Mouse (Mus musculus) ovary, adult 18-20 months (tissue): ENCODE measurements at regions not wholly inside any gene's neighbourhood (a gene's known extent, or its start where the extent isn't known, plus 50 kb on each side); places are given as distances from the start of the nearest gene placed in this dataset.
A peak's percentile ranks its signal among the peaks of the same experiment; 100 is the strongest.

ENCODE experiments used
- DNase-seq: peaks from one replicate; pipeline ENCODE4 v3.0.0; 2022; ENCODE audit warnings: low spot score, mixed read lengths

DNA sequence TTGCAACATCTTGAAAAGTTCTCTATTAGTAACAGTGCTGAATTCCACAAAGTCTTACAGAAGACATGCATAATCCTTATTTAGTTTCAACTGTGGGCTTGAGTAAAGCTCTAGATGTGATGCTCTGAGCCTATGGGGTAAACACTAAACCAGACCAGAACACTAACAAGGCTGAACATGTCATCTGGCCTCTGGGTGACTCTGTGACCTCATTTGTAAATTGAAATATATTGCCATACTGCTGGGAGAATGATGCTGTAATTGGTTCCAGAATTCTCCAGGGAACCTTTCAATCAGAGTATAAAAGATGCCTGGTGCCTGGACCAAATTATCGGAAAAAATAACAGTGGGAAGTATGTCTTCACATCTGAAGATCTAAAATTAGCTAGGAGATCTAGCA is 309.9 kb upstream of the Megf9 start:
- no peak for DNase-seq

DNA sequence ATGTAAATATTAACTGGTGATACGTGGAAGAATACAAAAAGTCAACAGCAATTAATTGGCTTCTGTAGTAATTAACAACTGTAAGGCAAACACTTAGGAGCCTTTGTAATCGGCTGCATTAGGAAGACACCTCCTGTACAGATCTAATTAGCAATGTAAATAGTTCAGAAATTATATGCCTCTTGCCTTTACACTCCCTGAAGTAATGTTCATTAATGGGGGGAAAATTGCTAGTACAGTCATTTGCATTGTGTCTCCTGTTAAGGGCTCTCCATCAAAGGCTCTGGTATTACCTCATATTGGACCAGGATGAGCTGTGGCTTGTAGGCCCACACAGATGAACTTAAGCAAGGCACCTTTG is 276.1 kb upstream of the Megf9 start:
- no peak for DNase-seq

DNA sequence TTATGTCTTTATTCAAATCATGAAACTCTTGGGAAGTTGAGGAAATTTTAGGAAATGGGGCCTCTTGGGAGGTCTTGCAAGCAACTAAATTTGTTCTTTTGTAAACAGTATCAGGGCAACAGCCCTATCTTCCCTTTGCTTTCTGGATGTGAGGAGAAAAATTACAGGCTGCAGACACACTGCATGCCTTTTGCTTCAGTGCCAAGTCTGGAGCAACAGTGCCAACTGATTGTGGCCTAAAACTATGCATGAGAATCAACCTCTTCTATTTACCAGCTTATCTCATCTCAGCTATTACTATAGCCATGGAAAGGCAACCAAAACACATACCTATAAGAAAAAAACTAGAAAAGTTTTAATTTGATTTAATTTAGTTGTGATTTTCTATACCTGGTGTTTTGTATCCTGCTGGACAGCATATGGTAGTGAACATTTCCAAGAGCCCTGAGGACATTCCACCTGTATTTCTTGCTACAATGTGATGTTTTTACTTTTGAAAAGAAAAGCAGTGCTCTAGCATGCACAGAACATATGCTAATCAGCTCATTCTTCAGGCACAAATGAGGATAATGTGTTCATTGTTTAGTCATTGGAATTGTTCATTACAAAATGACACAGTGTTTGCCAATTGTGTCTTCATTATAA is 275.6 kb upstream of the Megf9 start:
- no peak for DNase-seq

DNA sequence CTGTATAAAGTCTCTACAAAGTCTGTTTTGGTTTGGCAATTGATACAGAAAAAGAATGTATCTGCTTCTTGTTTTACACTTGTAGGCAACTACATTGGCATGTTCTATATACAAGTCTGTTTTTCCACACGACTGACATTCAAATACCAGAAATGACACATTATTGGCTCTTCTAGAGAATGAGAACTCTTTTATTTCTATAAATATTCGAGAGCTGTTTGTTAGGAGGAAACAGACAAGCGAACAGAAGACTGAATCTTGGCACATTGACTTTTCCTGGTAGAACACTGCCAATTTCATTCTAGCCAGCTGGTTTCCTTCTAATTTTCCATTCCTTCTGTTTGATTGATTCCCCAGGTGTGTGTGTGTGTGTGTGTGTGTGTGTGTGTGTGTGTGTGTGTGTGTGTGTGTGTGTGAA is 270.1 kb upstream of the Megf9 start:
- DNase-seq = no peak

DNA sequence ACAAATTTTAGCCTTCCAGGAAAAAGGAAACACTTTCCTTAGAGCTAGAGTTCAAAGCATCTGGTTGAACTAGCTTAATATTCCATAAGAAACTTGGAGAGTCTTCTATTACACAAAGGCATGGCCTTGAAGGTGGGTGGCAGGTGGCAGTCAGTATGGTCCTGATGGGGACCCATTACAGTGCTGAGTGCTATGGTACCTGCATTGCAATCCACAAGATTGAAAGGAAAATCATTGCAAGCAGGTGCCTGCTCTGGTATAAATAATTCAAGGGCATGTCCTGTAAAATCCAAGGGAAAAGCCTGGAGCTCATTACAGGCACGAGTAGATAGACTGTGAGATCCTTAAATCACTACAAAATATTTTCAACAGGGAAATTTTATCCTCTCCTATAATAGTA is 263.7 kb upstream of the Megf9 start:
- no peak for DNase-seq

DNA sequence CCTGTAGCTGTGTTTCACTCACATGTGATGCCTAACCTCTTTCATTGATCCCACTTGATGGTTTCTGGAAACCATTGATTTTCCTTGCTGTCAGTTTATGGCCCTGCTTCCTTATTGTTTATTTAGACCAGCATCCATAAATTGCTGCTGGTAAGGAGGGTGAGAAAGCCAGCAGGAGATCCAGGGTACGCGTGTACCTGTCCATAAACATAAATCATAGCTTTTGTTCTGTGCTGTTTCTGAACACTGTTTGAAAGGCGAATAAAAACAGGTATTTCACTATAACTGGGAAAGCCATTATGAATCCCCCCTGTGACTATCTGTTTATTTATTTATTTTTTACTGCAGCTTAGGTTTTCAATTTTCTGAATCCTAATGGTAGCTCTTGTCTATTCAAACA is 263.1 kb upstream of the Megf9 start:
- DNase-seq = no peak

DNA sequence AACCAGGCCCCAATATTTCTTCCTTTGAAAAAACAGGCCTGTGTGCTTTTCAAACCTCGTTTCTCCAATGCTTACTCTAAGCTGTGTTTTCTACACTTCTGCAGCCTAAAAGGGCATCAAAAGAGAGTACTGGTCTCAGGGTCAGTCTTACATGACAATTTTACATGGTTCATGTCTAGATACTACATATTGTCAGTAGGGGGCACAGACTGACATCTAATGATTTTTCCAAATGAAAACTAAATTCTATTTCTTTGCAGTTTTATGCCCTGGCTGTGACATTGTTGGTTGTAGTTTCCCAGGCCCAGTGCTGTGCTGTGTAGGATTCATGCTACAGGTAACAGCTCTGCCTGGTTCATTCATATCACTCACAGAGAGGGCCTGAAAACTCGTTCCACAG is 248.7 kb upstream of the Megf9 start:
- DNase-seq = no peak

DNA sequence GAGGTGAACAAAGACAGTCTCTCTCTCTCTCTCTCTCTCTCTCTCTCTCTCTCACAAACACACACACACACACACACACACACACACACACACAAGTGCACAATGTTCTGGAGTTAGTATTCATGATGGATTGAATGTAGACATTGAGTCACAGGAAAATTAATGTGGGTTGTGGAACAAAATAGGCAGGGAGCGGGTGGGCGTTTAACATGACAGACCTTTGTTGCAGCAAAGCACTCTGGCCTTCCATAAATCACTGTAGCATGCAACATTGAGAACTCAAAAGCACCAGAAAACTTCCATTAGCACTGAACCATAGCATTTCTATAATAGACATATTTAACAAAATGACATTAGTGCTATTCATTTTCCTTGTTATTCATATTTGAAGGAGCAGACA is 246.8 kb upstream of the Megf9 start:
- DNase-seq = no peak

DNA sequence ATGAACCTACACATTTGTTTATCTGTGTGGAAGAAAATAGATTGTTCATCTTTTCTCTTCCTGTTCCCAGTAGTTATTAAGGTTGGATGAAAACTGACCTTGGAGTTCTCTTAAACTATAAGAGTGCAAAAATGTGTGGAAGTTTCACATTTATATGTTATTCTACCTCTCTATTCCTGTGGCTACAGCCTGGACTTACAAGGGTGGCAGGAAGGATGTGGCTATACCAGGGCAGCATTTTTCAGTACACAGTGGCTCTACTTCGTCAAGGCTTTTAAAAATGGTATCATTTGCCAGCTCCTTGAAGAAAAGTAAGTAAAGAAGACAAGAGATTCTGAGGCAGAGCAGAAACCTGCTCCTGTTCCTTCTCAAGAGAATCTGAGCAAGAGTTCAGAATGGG is 241.5 kb upstream of the Megf9 start:
- DNase-seq = no peak

DNA sequence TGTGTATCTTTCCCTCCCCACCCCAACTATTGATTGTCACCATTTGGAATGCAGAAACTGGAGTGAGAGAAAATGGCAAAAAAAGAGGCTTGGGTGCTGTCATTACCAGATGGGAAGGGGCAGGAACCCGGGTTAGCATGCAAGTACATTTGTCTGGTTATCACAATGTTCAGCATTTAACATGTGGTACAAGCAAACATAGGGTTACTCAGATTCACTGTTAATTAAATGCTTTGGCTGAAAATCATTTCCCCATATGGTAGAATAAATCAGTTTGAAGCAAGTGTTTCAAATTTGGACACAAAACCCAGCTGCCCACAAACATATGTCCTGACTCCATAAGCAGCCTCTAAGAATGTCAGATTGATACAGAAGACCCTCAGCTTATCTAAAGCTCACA is 208.6 kb upstream of the Megf9 start:
- no peak for DNase-seq

DNA sequence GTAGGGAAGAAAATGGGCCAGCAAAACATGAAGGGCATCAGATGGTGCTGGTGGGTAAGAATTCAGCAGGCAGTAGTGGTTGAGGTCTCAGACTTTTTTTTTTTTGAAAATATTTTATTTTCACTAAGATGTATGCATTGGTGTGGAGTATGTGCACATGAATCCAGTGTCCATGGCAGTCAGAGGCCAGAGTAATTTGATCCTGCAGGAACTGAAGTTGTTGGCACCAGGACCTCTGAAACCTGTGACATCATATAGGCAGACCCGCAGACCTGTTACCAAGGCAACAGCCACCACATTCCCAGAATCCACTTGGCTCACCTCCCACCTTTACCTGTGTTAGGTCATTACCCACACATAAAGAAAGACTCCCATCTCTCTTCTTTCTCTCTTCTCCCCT is 207.2 kb upstream of the Megf9 start:
- no peak for DNase-seq

DNA sequence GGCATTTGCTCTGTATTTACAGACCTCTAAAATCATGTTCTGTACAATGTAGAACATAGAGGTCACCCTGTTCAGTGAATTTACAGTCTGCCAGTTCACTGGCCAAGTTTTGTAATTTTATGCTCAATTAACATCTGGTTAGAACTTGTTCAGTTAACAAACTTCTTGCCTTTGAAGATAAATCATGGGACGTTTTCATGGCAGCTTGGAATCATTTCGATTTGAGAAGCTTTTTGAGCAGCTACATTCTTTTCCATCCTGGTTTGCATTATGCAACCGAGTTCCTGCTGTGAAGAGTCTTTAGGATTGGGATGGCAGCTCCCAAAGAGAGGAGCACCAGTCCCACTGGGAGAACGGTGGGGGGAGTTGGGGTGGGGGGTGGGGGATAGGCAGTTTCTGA is 206.3 kb upstream of the Megf9 start:
- no peak for DNase-seq

DNA sequence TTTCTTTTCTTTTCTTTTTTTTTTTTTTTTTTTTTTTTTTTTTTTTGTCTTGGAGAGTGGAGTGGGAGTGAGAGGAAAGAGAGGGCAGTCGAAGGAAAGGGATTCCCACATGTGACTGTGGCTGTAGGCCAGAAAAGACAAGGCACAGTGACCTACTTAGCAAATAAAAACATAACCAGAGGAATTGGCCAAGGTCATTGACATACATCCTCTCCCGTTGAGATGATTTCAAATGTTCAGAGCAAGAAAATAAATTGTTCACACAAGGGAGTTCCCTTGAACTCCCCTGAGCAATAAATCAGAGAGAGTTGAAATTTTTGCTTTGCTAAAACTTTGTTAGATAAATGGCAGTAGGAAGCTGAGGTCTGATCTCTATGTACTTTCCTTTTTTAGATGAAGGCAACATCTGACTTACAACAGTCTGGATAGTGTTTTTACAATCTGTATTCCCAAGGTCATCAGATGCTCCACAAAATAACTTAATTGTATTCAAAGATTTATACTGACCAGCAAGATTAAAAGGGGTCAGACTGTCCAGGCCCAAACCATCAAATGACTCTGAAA is 174.4 kb upstream of the Megf9 start:
- peak; percentile 40 for DNase-seq

DNA sequence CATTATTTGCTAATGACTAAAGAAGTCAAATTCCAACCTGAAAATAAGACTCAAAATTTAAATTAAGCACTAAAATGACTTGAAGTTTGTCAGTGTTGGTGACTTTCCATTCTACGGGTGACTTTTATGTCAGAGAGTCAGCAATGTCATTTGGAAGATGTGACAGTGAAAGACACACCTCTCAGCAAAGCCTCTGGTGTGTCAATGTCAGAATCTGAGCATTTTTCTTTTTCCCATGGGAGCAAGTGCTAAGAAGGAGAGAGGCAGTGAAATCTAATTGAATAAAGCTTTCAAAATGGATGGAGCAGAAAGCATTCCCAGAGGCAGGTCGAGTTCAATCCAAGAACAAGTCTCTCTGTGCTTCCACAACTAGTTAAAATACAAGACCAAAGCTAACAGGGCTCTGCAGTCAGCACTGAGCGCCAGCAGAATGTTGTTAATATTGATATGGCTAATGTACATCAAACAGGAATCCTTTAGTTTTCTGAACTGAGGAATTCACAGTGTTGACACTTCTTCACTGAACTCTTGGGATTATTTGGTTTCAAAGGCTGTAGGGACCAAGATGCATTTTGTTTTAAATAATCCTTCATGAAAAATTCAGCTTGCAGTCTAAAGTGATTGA is 170.4 kb upstream of the Megf9 start:
- DNase-seq = no peak

DNA sequence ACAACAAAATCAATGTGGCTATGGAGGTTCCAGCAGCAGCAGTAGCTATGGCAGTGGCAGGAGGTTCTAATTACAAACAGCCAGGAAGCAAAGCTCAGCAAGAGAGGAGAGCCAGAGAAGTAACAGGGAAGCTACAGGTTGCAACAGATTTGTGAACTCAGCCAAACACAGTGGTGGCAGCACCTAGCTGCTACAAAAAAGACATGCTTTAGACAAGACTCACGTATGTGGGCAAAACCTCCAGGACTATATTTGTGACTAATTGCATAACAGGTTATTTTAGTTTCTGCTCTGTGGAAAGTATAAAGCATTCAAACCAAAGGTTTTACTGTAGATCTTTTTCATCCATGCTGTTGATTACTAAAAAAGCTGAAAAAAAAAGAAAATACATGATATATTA is 166.1 kb upstream of the Megf9 start:
- DNase-seq = no peak

DNA sequence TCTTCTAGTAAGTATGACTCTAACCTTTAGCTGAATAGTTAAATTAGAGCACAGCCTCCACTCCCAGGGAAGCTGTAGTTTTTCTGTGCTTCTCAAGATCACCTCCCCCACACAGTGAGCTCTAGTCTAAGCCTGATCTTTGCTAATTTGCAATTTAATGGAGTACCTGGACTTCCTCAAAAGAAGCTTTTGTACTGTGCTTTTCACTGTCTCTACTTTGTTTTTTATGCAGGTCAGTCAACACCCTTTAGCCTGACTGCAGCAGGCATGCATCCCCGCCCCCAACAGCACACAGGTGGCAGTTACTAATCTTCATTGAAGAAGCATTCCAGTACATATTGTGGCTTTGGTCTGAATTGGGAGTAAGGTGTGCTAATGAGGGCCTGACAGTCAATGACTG is 129.4 kb upstream of the Megf9 start:
- no peak for DNase-seq

DNA sequence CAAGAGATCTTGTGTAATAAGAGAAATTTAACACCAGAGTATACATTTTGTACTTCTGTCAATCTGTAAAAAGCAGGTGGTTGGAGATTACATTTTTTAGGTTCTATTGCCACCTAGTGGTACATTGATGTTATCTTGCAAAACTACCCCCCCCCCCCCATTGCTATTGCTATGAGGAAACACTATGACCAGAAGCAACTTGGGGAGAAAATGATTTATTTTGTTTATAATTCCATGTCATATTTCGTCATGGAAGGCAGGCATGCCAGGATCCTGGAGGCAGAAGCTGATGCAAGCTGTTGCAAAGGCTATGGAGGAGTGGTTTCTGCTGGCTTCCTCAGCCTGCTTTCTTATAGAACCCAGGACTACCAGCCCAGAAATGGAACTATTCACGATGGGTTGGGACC is 86.6 kb upstream of the Megf9 start:
- no peak for DNase-seq

DNA sequence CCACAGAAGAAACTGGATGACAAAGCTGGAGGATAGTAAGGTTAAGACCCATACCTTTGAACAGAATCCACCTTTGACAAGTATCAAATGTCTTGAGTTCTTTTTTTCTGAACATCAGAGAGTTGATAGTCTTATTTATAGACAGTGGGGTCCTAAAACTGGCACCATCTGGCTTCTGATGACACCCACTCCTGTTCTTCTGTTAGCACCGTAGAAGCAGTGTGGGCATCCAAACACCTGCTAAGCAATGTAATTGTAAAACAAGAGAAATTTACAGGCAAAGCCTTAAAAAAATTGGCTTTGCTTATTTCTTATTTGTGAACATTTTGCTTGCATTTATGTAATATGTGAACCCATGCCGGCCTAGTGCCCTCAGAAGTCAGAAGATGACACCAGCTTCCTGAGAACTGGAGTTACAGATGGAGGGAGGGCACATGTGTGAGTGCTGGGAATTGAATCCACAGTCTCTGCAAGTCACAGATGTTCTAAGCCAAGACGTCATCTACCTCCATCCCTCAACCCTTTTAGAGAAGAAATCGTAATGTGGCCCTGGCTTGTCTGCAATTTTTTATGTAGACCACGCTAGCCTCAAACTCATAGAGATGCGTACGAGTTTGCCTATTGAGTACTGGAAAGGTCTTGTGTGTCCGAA is 85.0 kb upstream of the Megf9 start:
- DNase-seq = no peak

DNA sequence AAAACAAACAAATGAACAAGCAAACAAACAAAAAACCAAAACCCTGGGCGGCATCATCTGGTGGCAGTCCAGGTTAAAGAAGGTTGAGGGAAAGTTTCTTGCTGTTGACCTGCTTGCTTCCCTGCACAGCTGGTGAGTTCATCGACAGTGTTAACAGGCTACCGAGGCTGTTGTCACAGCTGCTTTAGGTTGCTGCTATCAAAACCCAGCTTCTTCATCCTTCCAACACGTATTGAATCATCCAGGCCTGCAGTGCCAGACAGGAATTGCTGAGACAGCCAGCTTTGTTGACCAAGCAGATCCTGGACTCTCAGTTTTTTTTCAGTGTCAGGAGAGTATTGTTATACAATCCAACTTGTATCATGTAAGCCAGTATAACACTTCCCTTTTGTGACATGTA is 81.0 kb upstream of the Megf9 start:
- DNase-seq = no peak

DNA sequence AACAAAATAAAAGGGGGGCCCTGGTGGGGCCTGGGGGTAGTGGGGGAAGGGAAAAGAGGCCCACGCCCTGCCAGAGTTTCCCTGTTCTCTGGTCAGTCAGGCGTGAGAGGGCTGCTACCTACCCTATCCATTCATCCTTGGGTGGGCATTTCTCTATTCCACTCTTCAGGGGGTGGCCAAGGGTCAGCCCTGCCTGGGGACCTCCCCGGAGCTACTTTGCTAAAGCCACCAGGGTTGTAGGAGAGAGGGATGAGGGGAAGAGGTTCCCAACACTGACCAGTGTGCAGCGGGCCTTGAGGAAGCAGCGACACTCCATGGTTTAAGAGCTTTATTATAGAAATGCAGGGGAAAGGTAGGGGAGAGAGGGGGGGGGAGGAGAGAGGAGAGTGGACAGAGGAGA is 79.6 kb upstream of the Megf9 start:
- no peak for DNase-seq

DNA sequence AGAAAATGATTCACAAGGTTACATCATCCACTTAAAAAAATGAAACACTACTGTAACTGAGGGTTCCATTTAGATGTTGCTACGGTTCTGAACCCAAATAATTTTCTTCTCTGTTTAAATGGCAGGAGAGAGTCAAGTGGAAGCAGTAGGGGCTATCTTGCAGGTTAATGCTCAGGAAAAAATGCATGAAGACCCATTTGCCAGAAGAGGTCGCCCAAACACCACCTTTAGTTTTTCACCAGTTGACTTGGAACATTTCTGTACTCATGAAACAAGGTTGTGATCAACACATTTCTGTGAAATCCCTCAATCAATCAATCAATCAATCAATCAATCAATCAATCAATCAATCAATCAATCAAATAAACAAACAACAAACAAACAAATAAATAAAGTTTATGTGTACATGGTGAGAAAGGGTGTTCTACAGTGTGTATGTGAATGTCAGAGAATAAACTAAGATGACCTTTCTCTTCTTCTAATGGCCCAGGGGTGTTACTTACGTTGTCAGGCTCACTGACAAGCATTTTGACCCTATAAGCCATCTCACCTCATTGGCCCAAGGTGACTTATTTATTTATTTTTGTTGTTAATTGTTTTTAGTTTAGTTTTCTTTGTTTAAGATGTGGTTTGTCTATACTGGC is 68.5 kb upstream of the Megf9 start:
- no peak for DNase-seq

DNA sequence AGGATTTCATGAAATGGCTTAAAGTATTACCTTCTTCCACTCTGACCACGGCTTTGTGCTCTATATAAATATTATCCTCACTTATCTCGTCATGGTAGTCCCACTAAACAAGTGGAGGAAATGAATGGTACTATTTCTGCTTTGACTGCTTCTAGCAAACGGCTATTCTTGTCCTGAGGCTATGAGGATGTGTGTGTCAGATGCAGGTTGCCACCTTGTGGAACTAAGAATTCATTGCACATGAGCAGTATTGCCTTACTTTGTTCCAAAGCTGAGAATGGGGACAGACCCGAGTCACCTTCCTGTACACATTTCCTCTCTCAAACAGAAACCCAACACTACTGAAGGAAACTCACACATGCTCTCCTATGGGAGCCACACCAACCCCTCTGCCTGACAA is 66.5 kb upstream of the Megf9 start:
- DNase-seq = no peak
